Mouse (Mus musculus) heart, embryonic 12.5 days (tissue): ENCODE measurements around the gene Strada. TPM values are rescaled to one million over a fixed set of nuclear protein-coding genes. Genes with fewer than 3 reads are reported as not detected.

Experiments
- ATAC-seq: fragments of 200-750 bp; cut with Nextera tagmentation; 2 replicates; pipeline ENCODE4 v1.8.0; 2017; ENCODE audit warnings: moderate TSS enrichment, moderate library complexity; ENCODE audit not compliant: insufficient number of reproducible peaks, low FRiP score
- H3K27ac ChIP-seq: fragments of 300-500 bp; sonication (generic); 2 replicates; pipeline ENCODE4 v1.5.1; 2016; ENCODE audit warnings: mild to moderate bottlenecking, moderate library complexity; ENCODE audit not compliant: poor library complexity, severe bottlenecking
- H3K27me3 ChIP-seq: fragments of 300-500 bp; sonication (generic); replicated peaks from 2 replicates; pipeline ENCODE4 v1.6.1; 2016; ENCODE audit warnings: mild to moderate bottlenecking, moderate library complexity
- H3K36me3 ChIP-seq: fragments of 300-500 bp; sonication (generic); 2 replicates; pipeline ENCODE4 v1.6.1; 2016; ENCODE audit warnings: mild to moderate bottlenecking, moderate library complexity
- H3K4me1 ChIP-seq: fragments of 300-500 bp; sonication (generic); replicated peaks from 2 replicates; pipeline ENCODE4 v1.6.1; 2016; ENCODE audit warnings: mild to moderate bottlenecking
- H3K4me2 ChIP-seq: fragments of 300-500 bp; sonication (generic); 2 replicates; pipeline ENCODE4 v1.6.1; 2016; ENCODE audit warnings: mild to moderate bottlenecking, moderate library complexity
- H3K4me3 ChIP-seq: fragments of 300-500 bp; sonication (generic); 2 replicates; pipeline ENCODE4 v1.5.1; 2016; ENCODE audit warnings: mild to moderate bottlenecking
- H3K9ac ChIP-seq: fragments of 300-500 bp; sonication (generic); 2 replicates; pipeline ENCODE4 v1.6.1; 2016; ENCODE audit warnings: mild to moderate bottlenecking, moderate library complexity
- H3K9me3 ChIP-seq: fragments of 300-500 bp; sonication (generic); replicated peaks from 2 replicates; pipeline ENCODE4 v1.6.1; 2016; ENCODE audit warnings: mild to moderate bottlenecking, moderate library complexity
- WGBS: fragments of 180-500 bp; shearing (Covaris S2); methylation state at CpG from one replicate; pipeline ENCODE4 v1.1.7; 2016; 5-methylcytosine and 5-hydroxymethylcytosine counted together
- polyA plus RNA-seq: library from polyadenylated mRNA; unstranded; fragments of >200 nt; fragmentation: Nextera tagmentation; extraction: Ambion mirVana; gene quantifications from 2 replicates; pipeline ENCODE4 v1.2.1, GENCODE M21; 2016

Gene Strada
- polyA plus RNA-seq, 1 experiment from 2014 or later, result 22.4 TPM

- 87% methylated on average over 5 of the region's 5 CpGs for WGBS
- Histone ChIP-seq H3K27me3 (no peaks in the 10 kb centered on the region), H3K9ac (no peak overlapping the region), H3K36me3 (peaks cover 61% of the 10 kb centered on the region), H3K4me1 (peaks cover 4% of the 10 kb centered on the region; the same call in 1 of the 2 replicates), H3K4me2 (no peak overlapping the region), H3K4me3 (no peak overlapping the region), H3K9me3 (no peaks in the 10 kb centered on the region), H3K27ac (peak overlapping the region; percentile 34; the same call in 1 of the 2 replicates)
- no peak for ATAC-seq
Measured at GRCm38 (mm10) chr11:106122221-106122620, 79.7 kb downstream of the Strada start.

Other genes with a start within 250 kb of the Strada start
- gene Cyb561, start 248.8 kb downstream of the Strada start, polyA plus RNA-seq, result 4.1 and 5.5 TPM in 2 replicates
- gene Ace, start 234.2 kb downstream of the Strada start, polyA plus RNA-seq, result 1.00 and 1.3 TPM in 2 replicates
- gene Ace3, start 207.5 kb downstream of the Strada start, polyA plus RNA-seq, result not detected in 2 replicates
- gene Kcnh6, start 194.0 kb downstream of the Strada start, polyA plus RNA-seq, result 0.19 TPM in 1 of 2 replicates, not detected in the other
- 62.7 and 69.9 TPM in 2 replicates for gene Dcaf7, start 165.3 kb downstream of the Strada start, polyA plus RNA-seq
- gene Taco1, start 136.1 kb downstream of the Strada start, polyA plus RNA-seq, result 9.0 and 11.8 TPM in 2 replicates
- 35.0 and 35.3 TPM in 2 replicates for gene Map3k3, start 117.6 kb downstream of the Strada start, polyA plus RNA-seq
- gene Gm10840, start 41.3 kb downstream of the Strada start, polyA plus RNA-seq, result not detected in 2 replicates
- 125 and 135 TPM in 2 replicates for gene Limd2, start 41.3 kb downstream of the Strada start, polyA plus RNA-seq
- 90.3 and 93.1 TPM in 2 replicates for gene Ccdc47, start 14.2 kb upstream of the Strada start, polyA plus RNA-seq
- gene Ddx42, start 14.8 kb upstream of the Strada start, polyA plus RNA-seq, result 59.1 and 60.7 TPM in 2 replicates
- 45.3 and 45.9 TPM in 2 replicates for gene Ftsj3, start 53.9 kb upstream of the Strada start, polyA plus RNA-seq
- 247 and 253 TPM in 2 replicates for gene Psmc5, start 54.0 kb upstream of the Strada start, polyA plus RNA-seq
- gene Smarcd2, start 70.8 kb upstream of the Strada start, polyA plus RNA-seq, result 24.6 and 25.3 TPM in 2 replicates
- 0.05 and 0.06 TPM in 2 replicates for gene Tcam1, start 74.5 kb upstream of the Strada start, polyA plus RNA-seq
- not detected in 2 replicates for gene Gh, start 99.7 kb upstream of the Strada start, polyA plus RNA-seq
- gene Cd79b, start 112.6 kb upstream of the Strada start, polyA plus RNA-seq, result 0.83 and 0.95 TPM in 2 replicates
- 0.08 and 0.13 TPM in 2 replicates for gene Scn4a, start 151.1 kb upstream of the Strada start, polyA plus RNA-seq
- gene Prr29, start 163.3 kb upstream of the Strada start, polyA plus RNA-seq, result 0.28 TPM in 1 of 2 replicates, not detected in the other
- 59.7 and 68.4 TPM in 2 replicates for gene Icam2, start 185.9 kb upstream of the Strada start, polyA plus RNA-seq